Mouse (Mus musculus) ES-E14 (cell line): Measurements from ENCODE around the gene Gm4133. TPM values are rescaled to one million over a fixed set of nuclear protein-coding genes. Genes with fewer than 3 reads are reported as not detected.
"Not testable (repeated sequence)": the region's sequence is repeated elsewhere in the genome, so short reads cannot be mapped to it uniquely, and the experiment has no call there.

Experiments
- DNase-seq: peaks from one replicate; pipeline ENCODE4 v3.0.0-alpha.2; 2013; ENCODE audit warnings: low read depth, low spot score
- H3K27ac ChIP-seq: 2 replicates; pipeline ENCODE4 v1.5.1; 2012; ENCODE audit warnings: low read depth, mild to moderate bottlenecking, low read length, moderate library complexity, mixed read lengths; ENCODE audit not compliant: poor library complexity, insufficient read depth, severe bottlenecking
- H3K36me3 ChIP-seq: 2 replicates; pipeline ENCODE4 v1.6.1; 2012; ENCODE audit warnings: mild to moderate bottlenecking, low read length, moderate library complexity, mixed read lengths; ENCODE audit not compliant: control insufficient read depth, poor library complexity, insufficient read depth, severe bottlenecking
- H3K4me1 ChIP-seq, 2 experiments: fragments of 150-350 bp in 1 of 2; sonication (generic) in 1 of 2; 2 replicates each; pipeline ENCODE4 v1.6.1; 2012; ENCODE audit warnings: low read length in 2 of 2, mild to moderate bottlenecking in 1 of 2, mixed read lengths in 1 of 2; ENCODE audit not compliant: control insufficient read depth in 2 of 2, insufficient read depth in 2 of 2, poor library complexity in 1 of 2
- H3K4me3 ChIP-seq, 2 experiments: fragments of 150-350 bp in 1 of 2; sonication (generic) in 1 of 2; 2 replicates each; pipeline ENCODE4 v1.5.1; 2012; ENCODE audit warnings: low read length in 2 of 2, low read depth in 1 of 2, mild to moderate bottlenecking in 1 of 2, mixed read lengths in 1 of 2; ENCODE audit not compliant: insufficient read depth in 1 of 2, poor library complexity in 1 of 2, severe bottlenecking in 1 of 2
- H3K9ac ChIP-seq: 2 replicates; pipeline ENCODE4 v1.6.1; 2012; ENCODE audit warnings: low read depth, mild to moderate bottlenecking, low read length, mixed read lengths; ENCODE audit not compliant: poor library complexity, insufficient read depth, severe bottlenecking
- H3K9me3 ChIP-seq: fragments of 150-350 bp; sonication (generic); 2 replicates; pipeline ENCODE4 v1.6.1; 2012; ENCODE audit warnings: low read depth, mild to moderate bottlenecking, low read length; ENCODE audit not compliant: control insufficient read depth, insufficient read depth
- in situ Hi-C, 2 experiments: fragments of 600-800 bp; cut with MboI; formaldehyde crosslinking; loops; one replicate each; pipeline ENCODE4 v1.15.1; 2025; ENCODE audit warnings: low sequenced_read_pairs in 2 of 2, inconsistent platforms in 1 of 2; ENCODE audit not compliant: unreplicated experiment in 2 of 2
- total RNA-seq: library from RNA; depleted of rRNA; stranded (reverse); fragments of 300-350 nt; gene quantifications from 2 replicates; pipeline ENCODE4 v1.2.3, GENCODE M21; 2012; rRNA removed

Gene Gm4133
- total RNA-seq: not detected in 2 replicates

DNA sequence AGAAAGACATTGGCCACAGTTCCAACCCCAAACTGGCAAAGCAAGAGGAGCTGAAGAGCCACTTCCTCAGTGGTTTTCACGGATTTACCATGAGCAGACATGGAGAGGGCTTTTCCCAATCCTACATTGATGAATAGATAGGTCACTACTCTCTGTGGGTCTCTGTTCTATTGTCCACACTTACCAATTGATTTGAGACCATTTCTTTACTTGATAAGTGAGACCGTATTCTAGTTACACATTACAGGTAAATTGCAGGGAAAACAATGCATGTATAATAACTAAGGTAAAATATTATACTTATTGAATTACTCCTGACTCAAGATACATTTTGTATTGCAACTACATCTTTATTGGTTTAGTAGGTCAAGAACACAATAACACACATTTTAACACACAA is at the start of gene Gm4133:
Gene Gm4133 (minus strand): TSS at position 101 of the 400 bp plus-strand sequence.
- H3K4me1 ChIP-seq, in situ Hi-C loops, H3K27ac ChIP-seq, H3K9ac ChIP-seq, H3K4me3 ChIP-seq, H3K36me3 ChIP-seq, H3K9me3 ChIP-seq, DNase-seq: not testable (repeated sequence)

DNA sequence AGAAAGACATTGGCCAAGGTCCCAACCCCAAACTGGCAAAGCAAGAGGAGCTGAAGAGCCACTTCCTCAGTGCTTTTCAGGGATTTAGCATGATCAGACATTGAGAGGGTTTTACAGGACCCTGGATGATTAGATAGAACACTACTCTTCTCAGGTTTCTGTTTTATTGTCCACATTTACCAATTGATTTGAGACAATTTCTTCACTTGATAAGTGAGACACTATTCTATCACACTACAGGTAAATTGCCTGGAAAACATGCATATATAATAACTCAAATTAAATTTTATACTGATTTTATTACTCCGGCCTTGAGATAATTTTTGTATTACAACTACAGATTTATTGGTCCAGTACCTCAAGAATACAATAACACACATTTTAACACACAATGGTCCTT is 41.4 kb upstream of the Gm4133 start, which contains the start of gene Gm5728:
Gene Gm5728 (minus strand): TSS at position 101 of the 400 bp plus-strand sequence.
- H3K4me3 ChIP-seq, H3K4me1 ChIP-seq, H3K9me3 ChIP-seq, H3K27ac ChIP-seq, DNase-seq, H3K9ac ChIP-seq, H3K36me3 ChIP-seq, in situ Hi-C loops: not testable (repeated sequence)

Other genes starting within 250 kb of the Gm4133 start
- gene Vmn1r91, start 234.4 kb downstream of the Gm4133 start, total RNA-seq: 0.05 TPM in 1 of 2 replicates, not detected in the other
- not detected in 2 replicates for gene Gm16442, start 211.5 kb downstream of the Gm4133 start, total RNA-seq
- not detected in 2 replicates for gene Vmn1r93, start 195.0 kb downstream of the Gm4133 start, total RNA-seq
- not detected in 2 replicates for gene Vmn1r94, start 165.7 kb downstream of the Gm4133 start, total RNA-seq
- not detected in 2 replicates for gene Vmn1r95, start 140.4 kb downstream of the Gm4133 start, total RNA-seq
- not detected in 2 replicates for gene Gm6164, start 128.5 kb downstream of the Gm4133 start, total RNA-seq
- gene Gm4498, start 100.2 kb downstream of the Gm4133 start, total RNA-seq: not detected in 2 replicates
- gene Gm5890, start 71.2 kb downstream of the Gm4133 start, total RNA-seq: not detected in 2 replicates
- gene Gm5728, start 41.3 kb upstream of the Gm4133 start, total RNA-seq: not detected in 2 replicates
- gene Vmn1r100, start 83.9 kb upstream of the Gm4133 start, total RNA-seq: not detected in 2 replicates
- gene Vmn1r101, start 108.5 kb upstream of the Gm4133 start, total RNA-seq: not detected in 2 replicates
- not detected in 2 replicates for gene Gm10670, start 140.9 kb upstream of the Gm4133 start, total RNA-seq
- gene Vmn1r103, start 176.5 kb upstream of the Gm4133 start, total RNA-seq: not detected in 2 replicates
- gene Vmn1r104, start 199.8 kb upstream of the Gm4133 start, total RNA-seq: not detected in 2 replicates
- not detected in 2 replicates for gene Gm5726, start 211.7 kb upstream of the Gm4133 start, total RNA-seq
- not detected in 2 replicates for gene Gm4141, start 242.2 kb upstream of the Gm4133 start, total RNA-seq